Mouse (Mus musculus): Measurements from ENCODE around the gene Hoxd3. TPM values are rescaled to one million over a fixed set of nuclear protein-coding genes. Genes with fewer than 3 reads are reported as not detected.

The Hoxd3 gene
- polyA plus RNA-seq, 1 experiment, result not detected

- Histone ChIP-seq H3K4me3 (replicated peaks) (no peak overlapping the region), H3K27me3 (ENCODE audit: control insufficient read depth) (peaks cover 99% of the 10 kb centered on the region), H3K36me3 (ENCODE audit: control insufficient read depth) (no peaks in the 10 kb centered on the region), H3K9me3 (ENCODE audit: control insufficient read depth, low read length) (peaks cover 6% of the 10 kb centered on the region; the same call in 1 of the 2 replicates), H3K4me1 (ENCODE audit: control insufficient read depth) (no peaks in the 10 kb centered on the region)
- no peak for TF ChIP-seq TAL1 (IDR thresholded peaks at IDR 0.05; ENCODE audit: low read length)
- TF ChIP-seq GATA1 (IDR thresholded peaks at IDR 0.05; ENCODE audit: low read length), result no peak
Measured at GRCm38 (mm10) chr2:74669650-74670235, 42.0 kb upstream of the Hoxd3 start.

- no peaks in the 10 kb centered on the region for H3K36me3 ChIP-seq (ENCODE audit: control insufficient read depth)
- no peaks in the 10 kb centered on the region for H3K4me1 ChIP-seq (ENCODE audit: control insufficient read depth)
- H3K4me3 ChIP-seq (replicated peaks), result no peak overlapping the region
- H3K27me3 ChIP-seq (ENCODE audit: control insufficient read depth), result peaks cover 99% of the 10 kb centered on the region
- peaks cover 6% of the 10 kb centered on the region; the same call in 1 of the 2 replicates for H3K9me3 ChIP-seq (ENCODE audit: control insufficient read depth, low read length)
- TF ChIP-seq GATA1 (IDR thresholded peaks at IDR 0.05; ENCODE audit: low read length) (no peak), TAL1 (IDR thresholded peaks at IDR 0.05; ENCODE audit: low read length) (no peak)
Measured at GRCm38 (mm10) chr2:74670632-74671188, 41.0 kb upstream of the Hoxd3 start.

- H3K9me3 ChIP-seq (ENCODE audit: control insufficient read depth, low read length), result peaks cover 6% of the 10 kb centered on the region; the same call in 1 of the 2 replicates
- TF ChIP-seq GATA1 (IDR thresholded peaks at IDR 0.05; ENCODE audit: low read length) (no peak), TAL1 (IDR thresholded peaks at IDR 0.05; ENCODE audit: low read length) (no peak)
- H3K27me3 ChIP-seq (ENCODE audit: control insufficient read depth), result peaks cover 100% of the 10 kb centered on the region
- H3K4me1 ChIP-seq (ENCODE audit: control insufficient read depth), result no peaks in the 10 kb centered on the region
- no peaks in the 10 kb centered on the region for H3K36me3 ChIP-seq (ENCODE audit: control insufficient read depth)
- H3K4me3 ChIP-seq (replicated peaks), result no peak overlapping the region
Measured at GRCm38 (mm10) chr2:74671847-74672246, 39.9 kb upstream of the Hoxd3 start.

- H3K36me3 ChIP-seq (ENCODE audit: control insufficient read depth), result no peaks in the 10 kb centered on the region
- H3K4me1 ChIP-seq (ENCODE audit: control insufficient read depth), result no peaks in the 10 kb centered on the region
- TF ChIP-seq TAL1 (IDR thresholded peaks at IDR 0.05; ENCODE audit: low read length) (no peak), GATA1 (IDR thresholded peaks at IDR 0.05; ENCODE audit: low read length) (no peak)
- peaks cover 100% of the 10 kb centered on the region for H3K27me3 ChIP-seq (ENCODE audit: control insufficient read depth)
- no peak overlapping the region for H3K4me3 ChIP-seq (replicated peaks)
- peaks cover 4% of the 10 kb centered on the region; the same call in 1 of the 2 replicates for H3K9me3 ChIP-seq (ENCODE audit: control insufficient read depth, low read length)
Measured at GRCm38 (mm10) chr2:74672481-74673362, 39.0 kb upstream of the Hoxd3 start.

- H3K27me3 ChIP-seq (ENCODE audit: control insufficient read depth), result peaks cover 100% of the 10 kb centered on the region
- H3K36me3 ChIP-seq (ENCODE audit: control insufficient read depth), result no peaks in the 10 kb centered on the region
- H3K9me3 ChIP-seq (ENCODE audit: control insufficient read depth, low read length), result no peaks in the 10 kb centered on the region; the same call in 1 of the 2 replicates
- TF ChIP-seq GATA1 (IDR thresholded peaks at IDR 0.05; ENCODE audit: low read length), result no peak
- no peak for TF ChIP-seq TAL1 (IDR thresholded peaks at IDR 0.05; ENCODE audit: low read length)
- H3K4me1 ChIP-seq (ENCODE audit: control insufficient read depth), result no peaks in the 10 kb centered on the region
- H3K4me3 ChIP-seq (replicated peaks), result no peak overlapping the region
Measured at GRCm38 (mm10) chr2:74673835-74674425, 37.8 kb upstream of the Hoxd3 start.

GRCm38 (mm10) chr2:74674881-74675665 is 36.7 kb upstream of the Hoxd3 start, which contains the start of gene Hoxd12:
Hoxd12 (plus strand) TSS chr2:74675013.
- H3K27me3 ChIP-seq (ENCODE audit: control insufficient read depth), result peaks cover 100% of the 10 kb centered on the region

GRCm38 (mm10) chr2:74675666-74676282 is 36.0 kb upstream of the Hoxd3 start:
- no peaks in the 10 kb centered on the region for H3K36me3 ChIP-seq (ENCODE audit: control insufficient read depth)
- H3K4me3 ChIP-seq (replicated peaks), result no peak overlapping the region
- peaks cover 100% of the 10 kb centered on the region for H3K27me3 ChIP-seq (ENCODE audit: control insufficient read depth)
- no peaks in the 10 kb centered on the region for H3K4me1 ChIP-seq (ENCODE audit: control insufficient read depth)
- TF ChIP-seq TAL1 (IDR thresholded peaks at IDR 0.05; ENCODE audit: low read length), result no peak
- no peak for TF ChIP-seq GATA1 (IDR thresholded peaks at IDR 0.05; ENCODE audit: low read length)
- H3K9me3 ChIP-seq (ENCODE audit: control insufficient read depth, low read length), result no peaks in the 10 kb centered on the region; the same call in 1 of the 2 replicates

More at GRCm38 (mm10) chr2:74674881-74675665, 36.7 kb upstream of the Hoxd3 start, which contains the start of gene Hoxd12:
- Histone ChIP-seq H3K36me3 (ENCODE audit: control insufficient read depth) (no peaks in the 10 kb centered on the region), H3K9me3 (ENCODE audit: control insufficient read depth, low read length) (no peaks in the 10 kb centered on the region; the same call in 1 of the 2 replicates), H3K4me1 (ENCODE audit: control insufficient read depth) (no peaks in the 10 kb centered on the region), H3K4me3 (replicated peaks) (no peak within 1 kb of the TSS)
- TF ChIP-seq TAL1 (IDR thresholded peaks at IDR 0.05; ENCODE audit: low read length), result no peak

Data from erythroblast, embryonic 14.5 days (primary cell).